Mouse (Mus musculus) embryonic facial prominence, embryonic 11.5 days (tissue): ENCODE measurements at regions not wholly inside any gene's neighbourhood (a gene's known extent, or its start where the extent isn't known, plus 50 kb on each side); places are given as distances from the start of the nearest gene placed in this dataset.
A peak's percentile ranks its signal among the peaks of the same experiment; 100 is the strongest.
"Not testable (repeated sequence)": the region's sequence is repeated elsewhere in the genome, so short reads cannot be mapped to it uniquely, and the experiment has no call there.

Source experiments
- ATAC-seq: fragments of 200-750 bp; cut with Nextera tagmentation; replicated peaks from 2 replicates; pipeline ENCODE4 v1.8.0; 2017; ENCODE audit warnings: low read depth; ENCODE audit not compliant: insufficient number of reproducible peaks, low FRiP score, low TSS enrichment
- DNase-seq: peaks from one replicate; pipeline ENCODE4 v3.0.0-alpha.2; 2015; ENCODE audit warnings: low spot score
- H3K27ac ChIP-seq: fragments of 300-500 bp; sonication (generic); replicated peaks from 2 replicates; pipeline ENCODE4 v1.5.1; 2014; ENCODE audit warnings: mild to moderate bottlenecking, low read depth, low read length, control low read depth
- H3K27me3 ChIP-seq: fragments of 300-500 bp; sonication (generic); 2 replicates; pipeline ENCODE4 v1.6.1; 2014; ENCODE audit warnings: mild to moderate bottlenecking, low read length, moderate library complexity, mixed read lengths; ENCODE audit not compliant: control insufficient read depth, insufficient read depth
- H3K36me3 ChIP-seq: fragments of 300-500 bp; sonication (generic); replicated peaks from 2 replicates; pipeline ENCODE4 v1.6.1; 2014; ENCODE audit warnings: low read depth, mild to moderate bottlenecking, low read length, moderate library complexity, mixed read lengths; ENCODE audit not compliant: control insufficient read depth, insufficient read depth
- H3K4me1 ChIP-seq: fragments of 300-500 bp; sonication (generic); 2 replicates; pipeline ENCODE4 v1.6.1; 2014; ENCODE audit warnings: low read length, mixed read lengths; ENCODE audit not compliant: control insufficient read depth, insufficient read depth
- H3K4me2 ChIP-seq: fragments of 300-500 bp; sonication (generic); 2 replicates; pipeline ENCODE4 v1.6.1; 2014; ENCODE audit warnings: low read depth, mild to moderate bottlenecking, control low read depth, low read length, moderate library complexity
- H3K4me3 ChIP-seq: fragments of 300-500 bp; sonication (generic); 2 replicates; pipeline ENCODE4 v1.5.1; 2014; ENCODE audit warnings: low read depth, low read length, control low read depth
- H3K9ac ChIP-seq: fragments of 300-500 bp; sonication (generic); replicated peaks from 2 replicates; pipeline ENCODE4 v1.6.1; 2014; ENCODE audit warnings: mild to moderate bottlenecking, control low read depth, low read length
- H3K9me3 ChIP-seq: fragments of 300-500 bp; sonication (generic); replicated peaks from 2 replicates; pipeline ENCODE4 v1.6.1; 2016; ENCODE audit warnings: mild to moderate bottlenecking, low read length, inconsistent platforms, mixed read lengths; ENCODE audit not compliant: control insufficient read depth
- WGBS: fragments of 180-500 bp; shearing (Covaris S2); extraction: QIAGEN DNeasy Blood & Tissue Kit; methylation state at CpG from one replicate; pipeline ENCODE4 v1.1.7; 2014; 5-methylcytosine and 5-hydroxymethylcytosine counted together

DNA sequence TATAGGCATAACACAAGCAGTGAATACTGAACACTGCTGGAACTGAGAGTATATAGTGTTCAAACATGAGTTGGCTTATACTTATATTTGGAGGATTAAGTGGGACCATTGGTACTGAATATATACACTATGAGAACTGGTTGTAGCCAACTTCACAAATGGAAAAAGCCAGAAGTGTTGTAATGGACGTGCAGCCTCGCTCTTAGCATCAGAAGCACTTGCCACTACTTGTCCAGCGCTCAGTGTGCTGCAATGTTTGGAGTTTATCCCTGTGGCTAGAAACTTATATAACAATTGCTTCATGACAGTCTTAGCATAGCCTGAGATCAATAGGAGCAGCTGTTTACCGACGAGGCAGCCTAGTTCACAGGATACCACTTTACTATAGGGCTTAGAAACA lies 320.8 kb upstream of the Slc39a10 start:
- H3K9ac ChIP-seq: no peak overlapping the region
- no peak for ATAC-seq
- H3K4me3 ChIP-seq: no peak overlapping the region
- H3K27ac ChIP-seq: no peak overlapping the region
- 85% methylated on average over 5 of the region's 5 CpGs for WGBS
- H3K4me1 ChIP-seq: no peaks in the 10 kb centered on the region
- no peak for DNase-seq
- no peaks in the 10 kb centered on the region for H3K27me3 ChIP-seq
- no peak overlapping the region for H3K4me2 ChIP-seq
- H3K9me3 ChIP-seq: no peaks in the 10 kb centered on the region
- no peaks in the 10 kb centered on the region for H3K36me3 ChIP-seq

GRCm38 (mm10) chr1:47193001-47193400 lies 300.3 kb upstream of the Slc39a10 start:
- H3K4me2 ChIP-seq: no peak overlapping the region
- WGBS: 87% methylated on average over 4 of the region's 4 CpGs

DNA sequence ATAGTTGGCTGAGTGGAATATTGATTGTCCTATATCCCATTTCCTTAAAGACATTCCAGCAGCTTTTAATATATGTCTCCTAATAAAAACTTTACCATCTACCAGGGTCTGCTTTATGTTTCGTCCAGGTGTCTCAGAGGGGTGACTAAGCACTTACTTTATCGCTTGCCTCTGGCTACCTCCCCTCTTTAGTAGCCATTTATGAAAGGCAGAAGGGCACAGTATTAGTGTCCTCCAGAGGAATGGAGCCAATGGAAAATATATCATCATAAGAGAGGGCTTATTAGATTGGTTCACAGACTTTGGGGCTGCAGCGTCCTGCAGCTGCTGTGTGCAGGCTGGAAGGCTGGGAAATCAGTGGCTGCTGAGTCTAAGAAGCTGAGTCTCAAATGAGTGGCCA lies 271.8 kb upstream of the Slc39a10 start:
- no peak overlapping the region for H3K4me3 ChIP-seq
- DNase-seq: no peak
- 82% methylated on average over 3 of the region's 3 CpGs for WGBS
- H3K9ac ChIP-seq: no peak overlapping the region
- H3K4me2 ChIP-seq: no peak overlapping the region
- no peaks in the 10 kb centered on the region for H3K9me3 ChIP-seq
- no peaks in the 10 kb centered on the region for H3K27me3 ChIP-seq
- no peak for ATAC-seq
- no peak overlapping the region for H3K27ac ChIP-seq
- no peaks in the 10 kb centered on the region for H3K36me3 ChIP-seq
- no peaks in the 10 kb centered on the region for H3K4me1 ChIP-seq

More at GRCm38 (mm10) chr1:47193001-47193400, 300.3 kb upstream of the Slc39a10 start:
- Histone ChIP-seq H3K9me3 (no peaks in the 10 kb centered on the region), H3K4me1 (no peaks in the 10 kb centered on the region), H3K36me3 (no peaks in the 10 kb centered on the region), H3K27me3 (no peaks in the 10 kb centered on the region), H3K9ac (no peak overlapping the region), H3K27ac (no peak overlapping the region), H3K4me3 (no peak overlapping the region)
- no peak for DNase-seq
- ATAC-seq: no peak

DNA sequence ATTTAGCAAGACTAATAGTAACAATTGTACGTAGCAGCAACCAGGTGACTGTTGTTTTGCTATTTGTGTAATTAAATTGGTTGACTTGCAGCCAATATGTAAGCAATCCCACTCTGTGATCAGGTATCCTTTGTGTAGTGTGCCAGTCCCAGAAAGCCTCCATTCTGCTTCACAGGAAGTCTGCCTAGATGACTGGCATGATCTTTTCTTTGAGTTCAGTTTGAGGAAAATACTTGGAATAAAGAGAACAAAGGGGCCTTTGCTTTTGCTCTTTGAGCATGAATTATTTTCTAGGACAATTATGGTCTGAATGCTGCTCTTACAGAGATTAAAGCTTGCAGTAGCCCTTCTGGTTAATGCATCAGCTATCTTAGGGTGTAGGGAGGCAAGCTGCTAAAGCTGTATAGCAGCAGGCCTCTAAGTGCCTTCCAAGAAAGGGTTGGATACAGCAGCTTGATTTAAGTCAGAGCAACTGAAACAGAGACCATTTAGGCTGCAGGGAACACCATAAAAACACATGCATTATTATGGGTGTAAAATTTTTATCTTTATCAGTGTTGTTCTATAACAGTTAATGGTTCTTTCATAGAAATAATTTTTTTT lies 271.3 kb upstream of the Slc39a10 start:
- Histone ChIP-seq H3K9me3 (no peaks in the 10 kb centered on the region), H3K4me1 (no peaks in the 10 kb centered on the region), H3K9ac (no peak overlapping the region), H3K27me3 (no peaks in the 10 kb centered on the region), H3K27ac (no peak overlapping the region), H3K36me3 (no peaks in the 10 kb centered on the region), H3K4me3 (no peak overlapping the region), H3K4me2 (no peak overlapping the region)
- 77% methylated on average over 1 of the region's 1 CpGs for WGBS
- DNase-seq (peak; percentile 18), ATAC-seq (peak; percentile 70; the same call in 1 of the 2 replicates)

DNA sequence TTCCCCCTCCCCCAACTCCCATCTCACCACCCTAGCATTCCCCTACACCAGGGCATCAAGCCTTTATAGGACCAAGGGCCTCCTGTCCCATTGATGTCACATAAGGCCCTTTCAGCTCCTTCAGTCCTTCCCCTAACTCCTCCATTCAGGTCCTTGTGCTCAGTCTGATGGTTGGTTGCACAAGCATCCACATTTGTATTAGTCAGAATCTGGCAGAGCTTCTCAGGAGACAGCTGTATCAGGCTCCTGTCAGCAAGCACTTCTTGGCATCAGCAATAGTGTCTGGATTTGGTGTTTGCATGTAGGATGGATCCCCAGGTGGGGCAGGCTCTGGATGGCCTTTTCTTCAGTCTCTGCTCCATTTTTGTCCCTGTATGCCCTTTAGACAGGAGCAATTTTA lies 237.4 kb upstream of the Slc39a10 start:
- H3K9me3 ChIP-seq, H3K9ac ChIP-seq, H3K27me3 ChIP-seq, ATAC-seq, H3K27ac ChIP-seq, H3K4me3 ChIP-seq, DNase-seq, H3K4me1 ChIP-seq, H3K4me2 ChIP-seq, H3K36me3 ChIP-seq: not testable (repeated sequence)

DNA sequence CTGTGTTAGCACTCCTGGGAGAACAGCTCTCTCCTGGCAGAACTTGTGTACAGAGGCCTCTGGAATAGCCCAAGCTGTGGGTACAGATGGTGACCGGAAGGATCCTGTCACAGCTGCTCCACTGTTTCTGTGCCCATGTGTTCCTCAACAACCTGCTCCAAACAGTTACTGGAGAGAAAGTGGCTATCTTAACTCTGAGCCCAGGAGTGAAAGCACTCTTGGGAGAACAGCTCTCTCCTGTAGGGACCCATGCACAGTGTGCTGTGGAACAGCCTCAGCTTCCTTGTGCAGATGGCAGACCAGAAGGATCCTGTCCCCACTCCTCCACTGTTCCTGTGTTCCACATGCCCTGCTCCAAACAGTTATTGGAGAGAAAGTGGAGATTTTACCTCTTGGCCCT lies 227.0 kb upstream of the Slc39a10 start:
- no peak overlapping the region for H3K4me3 ChIP-seq
- no peaks in the 10 kb centered on the region for H3K9me3 ChIP-seq
- no peaks in the 10 kb centered on the region for H3K36me3 ChIP-seq
- ATAC-seq (no peak), DNase-seq (no peak)
- no peak overlapping the region for H3K9ac ChIP-seq
- H3K27me3 ChIP-seq: no peaks in the 10 kb centered on the region
- 100% methylated on average over 1 of the region's 1 CpGs for WGBS
- H3K27ac ChIP-seq: no peak overlapping the region
- no peak overlapping the region for H3K4me2 ChIP-seq
- no peaks in the 10 kb centered on the region for H3K4me1 ChIP-seq

DNA sequence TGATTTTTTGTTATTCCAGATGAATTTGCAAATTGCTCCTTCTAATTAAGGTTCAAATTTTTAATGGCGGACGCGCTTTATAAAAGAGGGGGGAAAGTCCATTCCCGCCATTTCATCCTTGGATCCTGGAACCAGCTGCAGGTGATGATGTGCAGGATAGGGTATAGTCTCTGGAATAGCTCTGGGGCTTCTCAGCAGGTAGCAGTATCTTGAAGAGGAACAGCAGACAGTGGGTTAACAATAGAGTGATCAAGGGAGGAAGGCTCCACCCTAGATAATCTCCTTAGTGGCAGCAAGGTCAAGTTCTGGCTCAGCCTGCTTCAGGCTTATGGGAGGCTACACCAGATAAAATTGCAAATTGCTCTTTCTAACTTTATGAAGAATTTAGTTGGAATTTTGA lies 224.0 kb upstream of the Slc39a10 start:
- not testable (repeated sequence) for H3K4me3 ChIP-seq, H3K4me1 ChIP-seq, H3K4me2 ChIP-seq, H3K9ac ChIP-seq, H3K27ac ChIP-seq, DNase-seq, ATAC-seq, H3K36me3 ChIP-seq, H3K27me3 ChIP-seq, H3K9me3 ChIP-seq
- 94% methylated on average over 4 of the region's 4 CpGs for WGBS

- no peaks in the 10 kb centered on the region for H3K9me3 ChIP-seq
- no peak overlapping the region for H3K27ac ChIP-seq
- no peak overlapping the region for H3K4me3 ChIP-seq
- H3K4me2 ChIP-seq: no peak overlapping the region
- 100% methylated on average over 1 of the region's 1 CpGs for WGBS
- H3K36me3 ChIP-seq: no peaks in the 10 kb centered on the region
- H3K4me1 ChIP-seq: no peaks in the 10 kb centered on the region
- ATAC-seq (no peak), DNase-seq (no peak)
- H3K27me3 ChIP-seq: no peaks in the 10 kb centered on the region
- H3K9ac ChIP-seq: no peak overlapping the region
These were observed 219.8 kb upstream of the Slc39a10 start for GRCm38 (mm10) chr1:47112494-47112893.
